Mouse (Mus musculus) E14TG2a.4 (cell line): Measurements from ENCODE around the gene Slc22a6.

Experiments
- H3K27me3 ChIP-seq: 2 replicates; pipeline ENCODE4 v1.6.1; 2014; ENCODE audit warnings: low read length, control low read depth; ENCODE audit not compliant: insufficient read depth
- H3K36me3 ChIP-seq: 2 replicates; pipeline ENCODE4 v1.6.1; 2014; ENCODE audit warnings: low read length, control low read depth; ENCODE audit not compliant: insufficient read depth
- H3K4me1 ChIP-seq: replicated peaks from 2 replicates; pipeline ENCODE4 v1.6.1; 2014; ENCODE audit warnings: low read depth, low read length, control low read depth
- H3K4me3 ChIP-seq: replicated peaks from 2 replicates; pipeline ENCODE4 v1.5.1; 2014; ENCODE audit warnings: mild to moderate bottlenecking, low read length
- H3K9me3 ChIP-seq: 2 replicates; pipeline ENCODE4 v1.6.1; 2014; ENCODE audit warnings: low read length, control low read depth
- CTCF ChIP-seq: conservative IDR thresholded peaks from 2 replicates; pipeline ENCODE4 v1.5.1; 2014; ENCODE audit warnings: low read length
- NANOG ChIP-seq: IDR thresholded peaks from 2 replicates; pipeline ENCODE4 v1.6.1; 2014; ENCODE audit warnings: borderline replicate concordance, low read length, mixed read lengths
- POU5F1 ChIP-seq: IDR thresholded peaks from 2 replicates; pipeline ENCODE4 v1.6.1; 2014; ENCODE audit warnings: low read length, borderline replicate concordance

The Slc22a6 gene

GRCm38 (mm10) chr19:8614343-8614742 is 3.5 kb upstream of the Slc22a6 start:
- no peak overlapping the region for H3K4me3 ChIP-seq
- no peaks in the 10 kb centered on the region for H3K36me3 ChIP-seq
- TF ChIP-seq NANOG, result no peak
- no peak for TF ChIP-seq POU5F1
- no peak for TF ChIP-seq CTCF
- H3K27me3 ChIP-seq, result peaks cover 2% of the 10 kb centered on the region; the same call in 1 of the 2 replicates
- H3K9me3 ChIP-seq, result no peaks in the 10 kb centered on the region
- H3K4me1 ChIP-seq, result peaks cover 7% of the 10 kb centered on the region; the same call in 1 of the 2 replicates

GRCm38 (mm10) chr19:8616314-8616713 is 1.5 kb upstream of the Slc22a6 start:
- H3K9me3 ChIP-seq, result no peaks in the 10 kb centered on the region
- H3K4me1 ChIP-seq, result no peaks in the 10 kb centered on the region
- no peaks in the 10 kb centered on the region; the same call in 1 of the 2 replicates for H3K27me3 ChIP-seq
- no peaks in the 10 kb centered on the region for H3K36me3 ChIP-seq
- TF ChIP-seq POU5F1, result no peak
- no peak overlapping the region for H3K4me3 ChIP-seq

- H3K4me3 ChIP-seq, result no peak overlapping the region
- no peaks in the 10 kb centered on the region for H3K9me3 ChIP-seq
- TF ChIP-seq POU5F1 (no peak), CTCF (0 out of 2 replicates have a peak, but pooled peaks have one; percentile 7)
- peaks cover 5% of the 10 kb centered on the region; the same call in 1 of the 2 replicates for H3K27me3 ChIP-seq
- H3K36me3 ChIP-seq, result no peaks in the 10 kb centered on the region
- H3K4me1 ChIP-seq, result no peaks in the 10 kb centered on the region
These were observed 3.3 kb downstream of the Slc22a6 start for GRCm38 (mm10) chr19:8621098-8621497.

DNA sequence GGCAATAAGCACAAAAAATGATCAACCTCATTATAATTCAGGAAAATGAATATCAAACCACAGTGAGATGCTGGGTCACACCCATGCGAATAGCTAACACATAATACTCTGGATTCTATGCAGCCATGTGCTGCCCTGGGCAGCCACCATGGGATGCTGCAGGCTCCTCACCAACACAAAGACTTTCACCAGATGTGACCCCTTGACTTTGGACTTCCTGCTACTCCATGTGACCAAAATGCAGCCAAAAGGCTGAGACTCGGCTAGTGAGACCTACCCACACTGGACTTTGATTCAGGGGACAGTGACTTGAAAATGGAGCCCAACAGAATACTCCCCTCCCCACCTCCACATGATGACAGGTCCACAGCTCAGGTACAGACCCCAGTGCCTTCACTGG is 12.4 kb downstream of the Slc22a6 start:
- Histone ChIP-seq H3K27me3 (peaks cover 5% of the 10 kb centered on the region; the same call in 1 of the 2 replicates), H3K9me3 (peaks cover 10% of the 10 kb centered on the region; the same call in 1 of the 2 replicates), H3K4me1 (no peaks in the 10 kb centered on the region), H3K36me3 (no peaks in the 10 kb centered on the region), H3K4me3 (no peak overlapping the region)
- TF ChIP-seq CTCF (no peak), POU5F1 (no peak), NANOG (no peak)

DNA sequence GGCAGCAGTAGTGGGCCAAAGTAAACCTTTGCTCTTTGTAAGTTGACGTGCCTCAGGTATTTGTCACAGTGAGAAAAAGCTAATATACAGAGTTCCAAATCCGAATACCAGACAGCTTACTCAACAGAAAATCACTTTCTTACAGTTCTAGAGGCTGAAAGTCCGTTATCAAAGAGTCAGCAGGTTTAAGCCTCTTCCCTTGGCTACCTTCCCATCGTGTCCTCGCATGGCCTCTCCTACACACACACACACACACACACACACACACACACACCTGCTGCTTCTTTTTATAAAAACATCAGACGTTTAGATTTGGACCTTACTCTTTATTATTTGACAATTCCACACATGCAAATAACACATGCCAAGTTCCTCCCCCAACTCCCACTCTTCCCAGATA is 13.0 kb downstream of the Slc22a6 start:
- no peak for TF ChIP-seq CTCF
- TF ChIP-seq NANOG, result no peak
- no peak for TF ChIP-seq POU5F1
- Histone ChIP-seq H3K9me3 (peaks cover 10% of the 10 kb centered on the region; the same call in 1 of the 2 replicates), H3K27me3 (peaks cover 3% of the 10 kb centered on the region; the same call in 1 of the 2 replicates), H3K36me3 (no peaks in the 10 kb centered on the region), H3K4me1 (no peaks in the 10 kb centered on the region), H3K4me3 (no peak overlapping the region)

DNA sequence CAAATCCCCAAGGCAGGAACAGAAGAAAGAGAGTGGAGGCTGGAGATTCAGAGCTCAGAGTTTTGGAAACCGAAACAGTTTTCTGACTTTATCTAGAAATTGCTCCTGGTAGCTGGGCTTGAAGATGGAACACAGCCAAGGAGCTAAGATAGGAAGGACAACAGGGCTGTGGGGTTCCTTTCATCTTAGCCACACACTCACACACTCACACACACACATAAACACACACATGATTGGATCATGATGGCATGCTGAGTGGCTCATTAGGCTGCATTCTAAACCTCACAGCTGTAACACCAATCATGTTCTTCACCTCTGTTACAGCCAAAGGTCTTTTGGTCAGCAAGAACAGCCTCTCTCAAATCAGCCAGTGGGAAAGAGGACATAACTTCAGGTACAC is 14.2 kb downstream of the Slc22a6 start:
- Histone ChIP-seq H3K4me1 (no peaks in the 10 kb centered on the region), H3K4me3 (no peak overlapping the region), H3K36me3 (no peaks in the 10 kb centered on the region), H3K9me3 (peaks cover 10% of the 10 kb centered on the region; the same call in 1 of the 2 replicates), H3K27me3 (no peaks in the 10 kb centered on the region)
- TF ChIP-seq CTCF (no peak), NANOG (no peak), POU5F1 (no peak)

GRCm38 (mm10) chr19:8642086-8642485 is 24.2 kb downstream of the Slc22a6 start:
- no peaks in the 10 kb centered on the region for H3K36me3 ChIP-seq
- no peak overlapping the region for H3K4me3 ChIP-seq
- TF ChIP-seq CTCF (no peak), POU5F1 (no peak), NANOG (no peak)
- no peaks in the 10 kb centered on the region for H3K9me3 ChIP-seq
- no peaks in the 10 kb centered on the region for H3K27me3 ChIP-seq
- peaks cover 7% of the 10 kb centered on the region for H3K4me1 ChIP-seq

DNA sequence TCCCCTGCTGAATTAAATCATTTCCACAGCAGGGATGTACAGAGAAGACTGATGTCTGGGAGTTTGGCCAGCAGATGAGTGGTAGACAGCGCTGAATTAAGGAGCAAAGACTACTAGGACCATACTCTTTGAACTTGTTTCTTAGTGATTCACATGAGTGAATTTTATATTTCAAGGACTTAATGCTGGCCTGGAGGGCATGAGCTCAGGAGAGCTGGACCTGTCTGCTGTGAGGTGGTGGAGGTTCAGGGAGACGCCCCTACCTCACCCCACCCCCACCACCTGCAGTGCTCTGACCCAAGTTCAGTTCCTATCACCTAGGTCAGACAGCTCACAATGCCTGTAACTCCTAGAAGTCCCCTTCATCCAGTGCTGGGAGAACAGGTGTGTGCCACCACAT is 28.6 kb downstream of the Slc22a6 start:
- Histone ChIP-seq H3K4me1 (peaks cover 7% of the 10 kb centered on the region), H3K36me3 (no peaks in the 10 kb centered on the region), H3K27me3 (peaks cover 3% of the 10 kb centered on the region; the same call in 1 of the 2 replicates), H3K4me3 (no peak overlapping the region), H3K9me3 (no peaks in the 10 kb centered on the region)
- TF ChIP-seq CTCF (no peak), POU5F1 (no peak), NANOG (no peak)

DNA sequence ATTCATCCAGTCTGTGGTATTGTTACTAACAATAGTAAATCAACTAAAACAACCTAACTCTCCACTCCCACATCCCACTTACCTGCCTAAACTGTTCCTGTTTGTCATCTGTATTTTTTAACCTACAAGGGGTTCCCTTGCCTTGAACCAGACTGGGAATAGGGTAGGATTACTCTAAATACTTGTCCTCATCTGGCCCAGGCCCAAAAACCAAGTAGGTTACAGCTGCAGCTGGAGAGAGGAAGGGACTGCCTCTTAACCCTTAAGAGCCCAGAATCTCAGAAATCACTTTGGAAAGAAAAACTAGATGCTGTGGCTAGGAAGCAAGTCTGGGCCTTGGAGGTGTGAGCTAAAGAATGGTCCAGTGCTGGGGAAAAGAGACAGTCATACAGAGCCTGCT is 38.0 kb downstream of the Slc22a6 start:
- Histone ChIP-seq H3K27me3 (peaks cover 23% of the 10 kb centered on the region), H3K4me3 (no peak overlapping the region), H3K36me3 (no peaks in the 10 kb centered on the region), H3K9me3 (0 out of 2 replicates have a peak, but pooled peaks cover 4% of the 10 kb centered on the region), H3K4me1 (peaks cover 8% of the 10 kb centered on the region)
- TF ChIP-seq POU5F1, result no peak
- TF ChIP-seq CTCF, result no peak
